9 mouse cellular contexts compared by ENCODE assay signal in genomic region chr10:110242128-110242561, GRCm38 (mm10).
DNase-seq lines count a peak whose midpoint lies in the region; ATAC-seq and TF ChIP-seq lines count a peak whose summit lies in the region.
"Had no signal": no experiment of that assay in that cellular context is flagged by ENCODE, and none has a peak within 500 bp of the region (broad histone marks: within the 10 kb centered on the region; RNA-seq: fewer than 3 reads in every experiment).

No protein-coding gene starts in this region.

- peaks cover 3% of the 10 kb centered on the region; the same call in 1 of the 2 replicates for H3K4me1 ChIP-seq in cortical plate, adult 2 months (ENCODE audit: control insufficient read depth, insufficient read depth, low read length)
- peaks cover 15% of the 10 kb centered on the region for H3K4me1 ChIP-seq in heart, embryonic 16.5 days (ENCODE audit: control insufficient read depth, insufficient read depth, low read length)
- H3K4me1 ChIP-seq in midbrain, embryonic 10.5 days = peaks cover 8% of the 10 kb centered on the region
- H3K4me1 ChIP-seq: limb, embryonic 13.5 days had no signal

- no peak overlapping the region for H3K9ac ChIP-seq in heart, embryonic 16.5 days (ENCODE audit: low read length)
- H3K9ac ChIP-seq: limb, embryonic 13.5 days had no signal

- no peak overlapping the region for H3K4me3 ChIP-seq in cortical plate, adult 2 months (ENCODE audit: insufficient read depth, low read length)
- no peak overlapping the region for H3K4me3 ChIP-seq in heart, embryonic 16.5 days (ENCODE audit: low read length)
- H3K4me3 ChIP-seq in midbrain, embryonic 10.5 days = no peak overlapping the region
- H3K4me3 ChIP-seq in gastrocnemius, adult 2 months = no peak overlapping the region
- H3K4me3 ChIP-seq: limb, embryonic 13.5 days had no signal

- no peaks in the 10 kb centered on the region for H3K9me3 ChIP-seq in heart, embryonic 16.5 days (replicated peaks; ENCODE audit: control insufficient read depth, low read length)
- H3K9me3 ChIP-seq in midbrain, embryonic 10.5 days (replicated peaks) = no peaks in the 10 kb centered on the region
- H3K9me3 ChIP-seq: limb, embryonic 13.5 days had no signal

- peak; percentile 72 for ATAC-seq in heart, embryonic 16.5 days (replicated peaks; ENCODE audit: extremely low read depth, insufficient read depth, low FRiP score)

- intact Hi-C loops in gastrocnemius, adult 2 months (cut with DNase I) = no loop called here

- WGBS in heart, embryonic 16.5 days = 43% methylated on average over 3 of the region's 3 CpGs
- WGBS in midbrain, embryonic 10.5 days = 66% methylated on average over 3 of the region's 3 CpGs

- TF ChIP-seq CTCF in cortical plate, adult 2 months (IDR thresholded peaks at IDR 0.05; ENCODE audit: extremely low read depth, insufficient read depth, low read length) = no peak
- no peak for TF ChIP-seq CTCF in gastrocnemius, adult 2 months (IDR thresholded peaks at IDR 0.05)

- peak overlapping the region; percentile 50; the same call in 1 of the 2 replicates for H3K27ac ChIP-seq in cortical plate, adult 2 months (ENCODE audit: insufficient read depth, low read length)
- H3K27ac ChIP-seq in heart, embryonic 16.5 days (ENCODE audit: low read length) = peak overlapping the region; percentile 59
- no peak overlapping the region for H3K27ac ChIP-seq in midbrain, embryonic 10.5 days (replicated peaks)
- no peak overlapping the region for H3K27ac ChIP-seq in gastrocnemius, adult 2 months
- H3K27ac ChIP-seq: kidney, postnatal 0 days; limb, embryonic 13.5 days had no signal

- 0 out of 2 replicates have a peak overlapping the region, but pooled peaks have one; percentile 10 for H3K4me2 ChIP-seq in heart, embryonic 16.5 days (ENCODE audit: low read depth, low read length)
- H3K4me2 ChIP-seq: limb, embryonic 13.5 days had no signal

- no peak for TF ChIP-seq POLR2A in cortical plate, adult 2 months (IDR thresholded peaks at IDR 0.05; ENCODE audit: extremely low read depth, insufficient read depth, low read length)

- no peaks in the 10 kb centered on the region for H3K27me3 ChIP-seq in heart, embryonic 16.5 days (ENCODE audit: control insufficient read depth, insufficient read depth, low read length)
- no peaks in the 10 kb centered on the region for H3K27me3 ChIP-seq in midbrain, embryonic 10.5 days (ENCODE audit: low read depth, poor library complexity, severe bottlenecking)
- H3K27me3 ChIP-seq: limb, embryonic 13.5 days had no signal

- H3K36me3 ChIP-seq in heart, embryonic 16.5 days (ENCODE audit: control insufficient read depth, insufficient read depth) = no peaks in the 10 kb centered on the region
- no peaks in the 10 kb centered on the region for H3K36me3 ChIP-seq in midbrain, embryonic 10.5 days
- H3K36me3 ChIP-seq: limb, embryonic 13.5 days had no signal

- DNase-seq in Muller cell, postnatal 12 days (ENCODE audit: inconsistent ontology term) = peak; percentile 53
- peak; percentile 13 for DNase-seq in midbrain, embryonic 10.5 days (ENCODE audit: low spot score)
- DNase-seq in ovary, adult 18-20 months (ENCODE audit: low spot score) = no peak
- no peak for DNase-seq in right cerebral cortex, adult 2 months (ENCODE audit: low spot score in 2 of 2)
- no peak for DNase-seq in gastrocnemius, adult 2 months

Comparison
In these comparisons a context has a peak if more than half of its experiments do, and no peak if none do; other contexts are left out.
1. DNase-seq: peak in Muller cell, postnatal 12 days (single experiment) and midbrain, embryonic 10.5 days (single experiment); none in ovary, adult 18-20 months (single experiment), right cerebral cortex, adult 2 months (0 of 2) and gastrocnemius, adult 2 months (single experiment).
2. H3K27ac ChIP-seq: peak in cortical plate, adult 2 months (single experiment) and heart, embryonic 16.5 days (single experiment); none in midbrain, embryonic 10.5 days (single experiment) and gastrocnemius, adult 2 months (single experiment).